Mouse (Mus musculus): ENCODE results near the gene Ppib.

DNA sequence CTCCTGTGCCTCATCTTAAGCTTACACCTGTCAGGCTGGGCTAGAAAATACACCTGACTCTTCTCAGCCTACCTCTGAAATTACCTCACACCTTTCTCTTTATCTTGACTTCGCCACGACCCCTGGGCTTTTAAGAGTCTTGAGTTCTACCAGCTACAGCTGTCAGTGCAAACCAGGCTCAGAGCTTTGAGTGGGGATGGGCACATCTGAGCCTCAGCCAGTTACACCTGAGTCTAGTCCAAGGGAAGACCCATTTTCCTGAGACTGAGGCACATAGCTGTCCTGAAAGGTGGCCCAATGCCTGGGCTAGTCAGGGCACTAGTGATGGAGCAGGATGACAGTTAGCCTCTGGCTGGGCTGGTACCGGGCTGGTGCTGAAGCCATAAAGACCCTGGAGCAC lies 6.8 kb downstream of the Ppib start:
- no peak for TF ChIP-seq CTCF (IDR thresholded peaks at IDR 0.05)
- no peak for TF ChIP-seq POLR2A (IDR thresholded peaks at IDR 0.05; ENCODE audit: insufficient read depth, low read depth, low read length)
- no peak for TF ChIP-seq EP300 (IDR thresholded peaks at IDR 0.05; ENCODE audit: insufficient read depth, low read depth, low read length)
